In the genomic region with DNA sequence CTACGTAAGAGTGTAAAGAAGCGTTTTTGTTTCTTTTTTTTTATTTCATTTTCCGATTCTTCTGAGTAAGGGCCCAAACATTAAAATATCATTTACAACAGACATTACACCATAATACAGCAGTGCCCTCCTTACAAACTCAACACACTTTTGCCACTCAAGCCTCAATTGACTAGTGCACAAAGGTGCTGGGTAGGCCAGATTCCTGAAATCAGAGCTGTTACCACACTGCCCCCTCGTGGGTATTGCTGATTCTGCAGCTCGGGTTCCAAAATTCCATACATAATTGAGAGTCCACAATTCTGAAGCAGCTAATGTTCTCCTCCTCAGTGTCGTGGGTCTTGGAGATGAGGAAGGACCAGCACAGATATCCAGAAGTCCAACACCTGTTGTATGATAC, we compare ENCODE assay signal across 9 mouse cellular contexts.
DNase-seq lines count a peak whose midpoint lies in the region; ATAC-seq and TF ChIP-seq lines count a peak whose summit lies in the region.
"Had no signal": no experiment of that assay in that cellular context is flagged by ENCODE, and none has a peak within 500 bp of the region (broad histone marks: within the 10 kb centered on the region; RNA-seq: fewer than 3 reads in every experiment).

No protein-coding gene starts in this region.

- no peaks in the 10 kb centered on the region for H3K36me3 ChIP-seq in intestine, embryonic 14.5 days (ENCODE audit: control insufficient read depth, insufficient read depth, low read length)
- H3K36me3 ChIP-seq in intestine, embryonic 16.5 days (ENCODE audit: control insufficient read depth, insufficient read depth, low read length) = no peaks in the 10 kb centered on the region
- no peaks in the 10 kb centered on the region for H3K36me3 ChIP-seq in midbrain, embryonic 15.5 days (replicated peaks)
- H3K36me3 ChIP-seq: liver, embryonic 13.5 days had no signal

- H3K27ac ChIP-seq in intestine, embryonic 14.5 days (ENCODE audit: low read depth) = no peak overlapping the region
- H3K27ac ChIP-seq in intestine, embryonic 16.5 days (ENCODE audit: low read length) = no peak overlapping the region
- H3K27ac ChIP-seq in embryonic fibroblast, embryonic 13.5 days (ENCODE audit: insufficient read depth, low read length) = no peak overlapping the region
- H3K27ac ChIP-seq in midbrain, embryonic 15.5 days = no peak overlapping the region
- H3K27ac ChIP-seq: liver, embryonic 13.5 days had no signal

- peak; percentile 90 for DNase-seq in intestine, embryonic 14.5 days (ENCODE audit: low spot score)
- peak; percentile 60 for DNase-seq in adrenal gland, postnatal 25 days
- peak; percentile 19 for DNase-seq in induced T-regulatory cell, adult 2 months (ENCODE audit: low read depth)
- DNase-seq in left cerebral cortex, postnatal 14 days (ENCODE audit: low spot score in 2 of 2) = peak; percentile 81 to 88
- DNase-seq in urinary bladder, postnatal 36 days (ENCODE audit: low spot score in 2 of 2) = peak; percentile 44 to 52
- DNase-seq: liver, embryonic 13.5 days had no signal

- H3K9me3 ChIP-seq in intestine, embryonic 14.5 days (ENCODE audit: control insufficient read depth, low read length) = no peaks in the 10 kb centered on the region
- H3K9me3 ChIP-seq in intestine, embryonic 16.5 days (ENCODE audit: control insufficient read depth, low read length) = no peaks in the 10 kb centered on the region
- H3K9me3 ChIP-seq in midbrain, embryonic 15.5 days = no peaks in the 10 kb centered on the region
- H3K9me3 ChIP-seq: liver, embryonic 13.5 days had no signal

- TF ChIP-seq CTCF in embryonic fibroblast, embryonic 13.5 days (IDR thresholded peaks at IDR 0.05; ENCODE audit: borderline replicate concordance, insufficient read depth, low read length) = peak; percentile 52; the same call in 1 of the 2 replicates

- H3K9ac ChIP-seq in intestine, embryonic 14.5 days (ENCODE audit: low read length) = no peak overlapping the region
- no peak overlapping the region for H3K9ac ChIP-seq in intestine, embryonic 16.5 days (ENCODE audit: low read depth, low read length)
- H3K9ac ChIP-seq in midbrain, embryonic 15.5 days = no peak overlapping the region
- H3K9ac ChIP-seq: liver, embryonic 13.5 days had no signal

- intact Hi-C loops in left cerebral cortex, postnatal 14 days (cut with DNase I) = loop anchor here (10.0 kb wide), 1 partner anchor 1546 kb away; a partner anchor contains a TSS

- H3K4me2 ChIP-seq in intestine, embryonic 14.5 days (ENCODE audit: low read length) = no peak overlapping the region
- H3K4me2 ChIP-seq in intestine, embryonic 16.5 days (ENCODE audit: low read depth, low read length) = no peak overlapping the region
- H3K4me2 ChIP-seq in midbrain, embryonic 15.5 days = no peak overlapping the region
- H3K4me2 ChIP-seq: liver, embryonic 13.5 days had no signal

- H3K27me3 ChIP-seq in intestine, embryonic 14.5 days (replicated peaks; ENCODE audit: control insufficient read depth, insufficient read depth, low read length) = no peaks in the 10 kb centered on the region
- H3K27me3 ChIP-seq in intestine, embryonic 16.5 days (replicated peaks; ENCODE audit: control insufficient read depth, insufficient read depth, low read length) = no peaks in the 10 kb centered on the region
- no peaks in the 10 kb centered on the region for H3K27me3 ChIP-seq in midbrain, embryonic 15.5 days (replicated peaks)
- H3K27me3 ChIP-seq: liver, embryonic 13.5 days had no signal

- no peaks in the 10 kb centered on the region for H3K4me1 ChIP-seq in intestine, embryonic 14.5 days (replicated peaks; ENCODE audit: control insufficient read depth, insufficient read depth, low read length)
- no peaks in the 10 kb centered on the region for H3K4me1 ChIP-seq in intestine, embryonic 16.5 days (ENCODE audit: control insufficient read depth, insufficient read depth, low read length)
- H3K4me1 ChIP-seq in embryonic fibroblast, embryonic 13.5 days (ENCODE audit: control insufficient read depth, insufficient read depth, low read length) = no peaks in the 10 kb centered on the region
- no peaks in the 10 kb centered on the region for H3K4me1 ChIP-seq in midbrain, embryonic 15.5 days
- H3K4me1 ChIP-seq: liver, embryonic 13.5 days had no signal

- 46% methylated on average over 6 of the region's 6 CpGs for WGBS in intestine, embryonic 14.5 days
- whole genome bisulfite sequencing in intestine, embryonic 16.5 days = 46% methylated on average over 6 of the region's 6 CpGs
- WGBS in midbrain, embryonic 15.5 days = 45% methylated on average over 6 of the region's 6 CpGs

- ATAC-seq in intestine, embryonic 14.5 days (replicated peaks; ENCODE audit: low FRiP score, low TSS enrichment, low read depth) = no peak
- ATAC-seq in intestine, embryonic 16.5 days = no peak
- ATAC-seq in midbrain, embryonic 15.5 days (replicated peaks) = 0 out of 2 replicates have a peak, but pooled peaks have one; percentile 39

- H3K4me3 ChIP-seq in intestine, embryonic 14.5 days (ENCODE audit: low read depth, low read length) = no peak overlapping the region
- H3K4me3 ChIP-seq in intestine, embryonic 16.5 days (ENCODE audit: low read length) = no peak overlapping the region
- no peak overlapping the region for H3K4me3 ChIP-seq in embryonic fibroblast, embryonic 13.5 days (ENCODE audit: insufficient read depth, low read length)
- H3K4me3 ChIP-seq in midbrain, embryonic 15.5 days = no peak overlapping the region
- H3K4me3 ChIP-seq: liver, embryonic 13.5 days had no signal

- TF ChIP-seq POLR2A in embryonic fibroblast, embryonic 13.5 days (IDR thresholded peaks at IDR 0.05; ENCODE audit: low read depth, low read length) = no peak

Comparison
In these comparisons a context has a peak if more than half of its experiments do, and no peak if none do; other contexts are left out.
1. DNase-seq: peak in every context shown above with its lines; median percentile 90 in intestine, embryonic 14.5 days; 84 in left cerebral cortex, postnatal 14 days; 60 in adrenal gland, postnatal 25 days; 48 in urinary bladder, postnatal 36 days; 19 in induced T-regulatory cell, adult 2 months.